Mouse (Mus musculus) stomach, embryonic 16.5 days (tissue): ENCODE results near the gene Lrrc73. TPM values are rescaled to one million over a fixed set of nuclear protein-coding genes. Genes with fewer than 3 reads are reported as not detected.

Experiments
- ATAC-seq: fragments of 200-750 bp; cut with Nextera tagmentation; 2 replicates; pipeline ENCODE4 v1.8.0; 2017; ENCODE audit warnings: moderate number of reproducible peaks, moderate TSS enrichment; ENCODE audit not compliant: insufficient read depth, low FRiP score
- H3K27ac ChIP-seq: fragments of 300-500 bp; sonication (generic); 2 replicates; pipeline ENCODE4 v1.5.1; 2014; ENCODE audit warnings: low read length
- H3K27me3 ChIP-seq: fragments of 300-500 bp; sonication (generic); 2 replicates; pipeline ENCODE4 v1.6.1; 2014; ENCODE audit warnings: low read length, control low read depth, mixed read lengths; ENCODE audit not compliant: control insufficient read depth, insufficient read depth
- H3K36me3 ChIP-seq: fragments of 300-500 bp; sonication (generic); 2 replicates; pipeline ENCODE4 v1.6.1; 2014; ENCODE audit warnings: low read length; ENCODE audit not compliant: control insufficient read depth, insufficient read depth
- H3K4me1 ChIP-seq: fragments of 300-500 bp; sonication (generic); 2 replicates; pipeline ENCODE4 v1.6.1; 2014; ENCODE audit warnings: low read length, control low read depth, mixed read lengths; ENCODE audit not compliant: control insufficient read depth, insufficient read depth
- H3K4me2 ChIP-seq: fragments of 300-500 bp; sonication (generic); 2 replicates; pipeline ENCODE4 v1.6.1; 2014; ENCODE audit warnings: low read depth, low read length, mixed read lengths
- H3K4me3 ChIP-seq: fragments of 300-500 bp; sonication (generic); replicated peaks from 2 replicates; pipeline ENCODE4 v1.5.1; 2014; ENCODE audit warnings: mild to moderate bottlenecking, low read length
- H3K9ac ChIP-seq: fragments of 300-500 bp; sonication (generic); 2 replicates; pipeline ENCODE4 v1.6.1; 2014; ENCODE audit warnings: low read length
- H3K9me3 ChIP-seq: fragments of 300-500 bp; sonication (generic); replicated peaks from 2 replicates; pipeline ENCODE4 v1.6.1; 2016; ENCODE audit warnings: low read length, control low read depth; ENCODE audit not compliant: control insufficient read depth
- WGBS: fragments of 180-500 bp; shearing (Covaris S2); extraction: QIAGEN DNeasy Blood & Tissue Kit; methylation state at CpG from one replicate; pipeline ENCODE4 v1.1.7; 2014; 5-methylcytosine and 5-hydroxymethylcytosine counted together
- polyA plus RNA-seq: library from polyadenylated mRNA; unstranded; fragments of >200 nt; fragmentation: Nextera tagmentation; extraction: Ambion mirVana; gene quantifications from 2 replicates; pipeline ENCODE4 v1.2.1, GENCODE M21; 2015

The Lrrc73 gene
- polyA plus RNA-seq, 1 experiment from 2014 or later: 0.48 TPM

GRCm38 (mm10) chr17:46268026-46268720 is 14.8 kb downstream of the Lrrc73 start:
- Histone ChIP-seq H3K4me3 (no peak overlapping the region), H3K4me1 (peaks cover 27% of the 10 kb centered on the region), H3K4me2 (no peak overlapping the region), H3K9me3 (no peaks in the 10 kb centered on the region), H3K27me3 (no peaks in the 10 kb centered on the region), H3K27ac (peak overlapping the region; percentile 26), H3K9ac (no peak overlapping the region), H3K36me3 (peaks cover 10% of the 10 kb centered on the region; the same call in 1 of the 2 replicates)
- ATAC-seq: no peak
- 70% methylated on average over 10 of the region's 10 CpGs for WGBS

- no peaks in the 10 kb centered on the region for H3K9me3 ChIP-seq
- no peaks in the 10 kb centered on the region for H3K27me3 ChIP-seq
- WGBS: 66% methylated on average over 19 of the region's 19 CpGs
- H3K36me3 ChIP-seq: no peaks in the 10 kb centered on the region
- no peak overlapping the region for H3K4me2 ChIP-seq
- no peak overlapping the region for H3K4me3 ChIP-seq
- 0 out of 2 replicates have a peak overlapping the region, but pooled peaks have one; percentile 11 for H3K9ac ChIP-seq
- ATAC-seq: no peak
- peaks cover 27% of the 10 kb centered on the region for H3K4me1 ChIP-seq
- peak overlapping the region; percentile 36 for H3K27ac ChIP-seq
Measured at GRCm38 (mm10) chr17:46269771-46270534, 16.6 kb downstream of the Lrrc73 start.

- Histone ChIP-seq H3K4me1 (peaks cover 16% of the 10 kb centered on the region), H3K9ac (no peak overlapping the region), H3K9me3 (no peaks in the 10 kb centered on the region), H3K36me3 (no peaks in the 10 kb centered on the region), H3K4me2 (no peak overlapping the region), H3K27me3 (no peaks in the 10 kb centered on the region), H3K4me3 (no peak overlapping the region), H3K27ac (no peak overlapping the region)
- ATAC-seq: no peak
- 98% methylated on average over 2 of the region's 2 CpGs for WGBS
Measured at GRCm38 (mm10) chr17:46272058-46272457, 18.7 kb downstream of the Lrrc73 start.

- no peak for ATAC-seq
- Histone ChIP-seq H3K36me3 (no peaks in the 10 kb centered on the region), H3K4me1 (peaks cover 11% of the 10 kb centered on the region), H3K27me3 (no peaks in the 10 kb centered on the region), H3K4me2 (no peak overlapping the region), H3K27ac (no peak overlapping the region), H3K4me3 (no peak overlapping the region), H3K9ac (no peak overlapping the region), H3K9me3 (no peaks in the 10 kb centered on the region)
- 86% methylated on average over 5 of the region's 5 CpGs for WGBS
Measured at GRCm38 (mm10) chr17:46272675-46273074, 19.3 kb downstream of the Lrrc73 start.

- 81% methylated on average over 1 of the region's 1 CpGs for WGBS
- no peak overlapping the region for H3K9ac ChIP-seq
- H3K36me3 ChIP-seq: no peaks in the 10 kb centered on the region
- H3K4me2 ChIP-seq: no peak overlapping the region
- peak overlapping the region; percentile 21; the same call in 1 of the 2 replicates for H3K27ac ChIP-seq
- H3K4me1 ChIP-seq: peaks cover 11% of the 10 kb centered on the region
- H3K9me3 ChIP-seq: no peaks in the 10 kb centered on the region
- ATAC-seq: no peak
- no peak overlapping the region for H3K4me3 ChIP-seq
- H3K27me3 ChIP-seq: no peaks in the 10 kb centered on the region
Measured at GRCm38 (mm10) chr17:46273803-46274236, 20.5 kb downstream of the Lrrc73 start.

- no peaks in the 10 kb centered on the region for H3K9me3 ChIP-seq
- H3K9ac ChIP-seq: no peak overlapping the region
- peak overlapping the region; percentile 21; the same call in 1 of the 2 replicates for H3K27ac ChIP-seq
- no peak overlapping the region for H3K4me3 ChIP-seq
- no peak overlapping the region for H3K4me2 ChIP-seq
- no peak for ATAC-seq
- WGBS: 71% methylated on average over 6 of the region's 6 CpGs
- H3K4me1 ChIP-seq: peaks cover 8% of the 10 kb centered on the region
- H3K27me3 ChIP-seq: no peaks in the 10 kb centered on the region
- peaks cover 4% of the 10 kb centered on the region; the same call in 1 of the 2 replicates for H3K36me3 ChIP-seq
Measured at GRCm38 (mm10) chr17:46274465-46274864, 21.1 kb downstream of the Lrrc73 start.

GRCm38 (mm10) chr17:46275034-46275433 is 21.7 kb downstream of the Lrrc73 start:
- H3K27ac ChIP-seq: no peak overlapping the region
- no peak overlapping the region for H3K9ac ChIP-seq
- H3K4me1 ChIP-seq: peaks cover 4% of the 10 kb centered on the region
- no peak overlapping the region for H3K4me3 ChIP-seq
- no peak for ATAC-seq
- H3K36me3 ChIP-seq: peaks cover 4% of the 10 kb centered on the region; the same call in 1 of the 2 replicates
- 85% methylated on average over 6 of the region's 6 CpGs for WGBS
- no peaks in the 10 kb centered on the region for H3K9me3 ChIP-seq
- H3K27me3 ChIP-seq: no peaks in the 10 kb centered on the region
- H3K4me2 ChIP-seq: no peak overlapping the region

GRCm38 (mm10) chr17:46275506-46275905 is 22.2 kb downstream of the Lrrc73 start:
- H3K9me3 ChIP-seq: no peaks in the 10 kb centered on the region
- H3K9ac ChIP-seq: no peak overlapping the region
- no peak overlapping the region for H3K27ac ChIP-seq
- 84% methylated on average over 10 of the region's 10 CpGs for WGBS
- H3K4me1 ChIP-seq: no peaks in the 10 kb centered on the region; the same call in none of the 2 replicates
- H3K27me3 ChIP-seq: no peaks in the 10 kb centered on the region
- no peak overlapping the region for H3K4me2 ChIP-seq
- ATAC-seq: no peak
- H3K4me3 ChIP-seq: no peak overlapping the region
- H3K36me3 ChIP-seq: peaks cover 4% of the 10 kb centered on the region; the same call in 1 of the 2 replicates

GRCm38 (mm10) chr17:46277586-46277985 is 24.3 kb downstream of the Lrrc73 start:
- Histone ChIP-seq H3K9me3 (no peaks in the 10 kb centered on the region), H3K27ac (peak overlapping the region; percentile 9; the same call in 1 of the 2 replicates), H3K36me3 (peaks cover 4% of the 10 kb centered on the region; the same call in 1 of the 2 replicates), H3K27me3 (no peaks in the 10 kb centered on the region), H3K4me3 (no peak overlapping the region), H3K9ac (no peak overlapping the region), H3K4me1 (peaks cover 13% of the 10 kb centered on the region), H3K4me2 (no peak overlapping the region)
- no peak for ATAC-seq
- 60% methylated on average over 4 of the region's 4 CpGs for WGBS
